Mouse (Mus musculus): ENCODE measurements around the gene Mrnip.

GRCm38 (mm10) chr11:50146121-50146520, 28.1 kb upstream of the Mrnip start:
- TF ChIP-seq CHD2 (IDR thresholded peaks at IDR 0.05; ENCODE audit: low read depth, low read length), result no peak
- no peak for TF ChIP-seq HCFC1 (IDR thresholded peaks at IDR 0.05; ENCODE audit: borderline replicate concordance, insufficient read depth, low read length)
- TF ChIP-seq ZC3H11A (IDR thresholded peaks at IDR 0.05; ENCODE audit: borderline replicate concordance, low read depth, low read length), result no peak
- no peak for TF ChIP-seq ZNF384 (IDR thresholded peaks at IDR 0.05; ENCODE audit: low read depth, low read length)
